In the genomic region with DNA sequence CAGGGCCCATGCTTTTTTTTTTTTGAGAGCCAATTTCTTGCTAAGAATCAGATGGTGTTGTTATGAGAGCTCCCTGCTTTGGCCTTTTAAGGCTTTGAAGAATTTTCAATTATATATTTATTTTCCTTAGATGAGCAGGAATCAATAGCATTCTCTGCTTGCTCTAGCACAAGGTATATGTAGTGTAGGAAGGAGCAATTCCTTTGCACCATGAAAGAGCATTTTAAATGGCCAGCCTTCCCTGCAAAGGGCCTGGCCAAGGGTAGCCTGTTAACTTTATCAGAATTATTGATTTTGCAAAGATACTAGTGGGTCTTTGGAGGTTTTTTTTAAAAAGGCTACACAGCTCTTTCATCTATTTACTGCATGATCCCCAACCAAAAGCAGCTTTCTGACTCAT, we compare ENCODE assay signal across 22 mouse cellular contexts.
DNase-seq lines count a peak whose midpoint lies in the region; ATAC-seq lines count a peak whose summit lies in the region.
"Had no signal": no experiment of that assay in that cellular context is flagged by ENCODE, and none has a peak within 500 bp of the region (broad histone marks: within the 10 kb centered on the region; RNA-seq: fewer than 3 reads in every experiment).

No protein-coding gene starts in this region.

- no peak overlapping the region for H3K4me2 ChIP-seq in midbrain, embryonic 13.5 days (replicated peaks)
- H3K4me2 ChIP-seq in midbrain, embryonic 15.5 days, result no peak overlapping the region
- H3K4me2 ChIP-seq in midbrain, embryonic 16.5 days (ENCODE audit: low read length), result no peak overlapping the region
- H3K4me2 ChIP-seq: embryonic facial prominence, embryonic 13.5 days; embryonic facial prominence, embryonic 15.5 days; forebrain, embryonic 12.5 days had no signal

- H3K9me3 ChIP-seq in midbrain, embryonic 13.5 days, result no peaks in the 10 kb centered on the region
- H3K9me3 ChIP-seq in midbrain, embryonic 10.5 days (replicated peaks), result no peaks in the 10 kb centered on the region
- H3K9me3 ChIP-seq in midbrain, embryonic 15.5 days, result no peaks in the 10 kb centered on the region
- H3K9me3 ChIP-seq in midbrain, embryonic 16.5 days (replicated peaks; ENCODE audit: control insufficient read depth, low read length, poor library complexity, severe bottlenecking), result no peaks in the 10 kb centered on the region
- H3K9me3 ChIP-seq: embryonic facial prominence, embryonic 13.5 days; embryonic facial prominence, embryonic 15.5 days; forebrain, embryonic 10.5 days had no signal

- no peak overlapping the region for H3K4me3 ChIP-seq in midbrain, embryonic 13.5 days (replicated peaks)
- H3K4me3 ChIP-seq in midbrain, embryonic 10.5 days, result no peak overlapping the region
- H3K4me3 ChIP-seq in midbrain, embryonic 15.5 days, result no peak overlapping the region
- no peak overlapping the region for H3K4me3 ChIP-seq in midbrain, embryonic 16.5 days (ENCODE audit: low read depth, low read length)
- H3K4me3 ChIP-seq: embryonic facial prominence, embryonic 13.5 days; embryonic facial prominence, embryonic 15.5 days; erythroblast, embryonic 14.5 days; forebrain, embryonic 10.5 days; forebrain, embryonic 12.5 days had no signal

- H3K27me3 ChIP-seq in midbrain, embryonic 13.5 days, result no peaks in the 10 kb centered on the region
- H3K27me3 ChIP-seq in midbrain, embryonic 10.5 days (ENCODE audit: low read depth, poor library complexity, severe bottlenecking), result no peaks in the 10 kb centered on the region
- H3K27me3 ChIP-seq in midbrain, embryonic 15.5 days (replicated peaks), result no peaks in the 10 kb centered on the region
- H3K27me3 ChIP-seq in midbrain, embryonic 16.5 days (ENCODE audit: control insufficient read depth, insufficient read depth, low read depth, low read length), result no peaks in the 10 kb centered on the region
- H3K27me3 ChIP-seq: embryonic facial prominence, embryonic 13.5 days; embryonic facial prominence, embryonic 15.5 days; forebrain, embryonic 12.5 days had no signal

- H3K4me1 ChIP-seq in midbrain, embryonic 13.5 days (replicated peaks), result peaks cover 10% of the 10 kb centered on the region
- peaks cover 6% of the 10 kb centered on the region for H3K4me1 ChIP-seq in midbrain, embryonic 10.5 days
- H3K4me1 ChIP-seq in midbrain, embryonic 15.5 days, result peaks cover 9% of the 10 kb centered on the region
- peaks cover 9% of the 10 kb centered on the region for H3K4me1 ChIP-seq in midbrain, embryonic 16.5 days (ENCODE audit: control insufficient read depth, insufficient read depth, low read length)
- H3K4me1 ChIP-seq: embryonic facial prominence, embryonic 13.5 days; embryonic facial prominence, embryonic 15.5 days had no signal

- no peak overlapping the region; the same call in 1 of the 2 replicates for H3K27ac ChIP-seq in midbrain, embryonic 13.5 days
- H3K27ac ChIP-seq in midbrain, embryonic 10.5 days (replicated peaks), result no peak overlapping the region
- peak overlapping the region; percentile 23; the same call in 1 of the 2 replicates for H3K27ac ChIP-seq in midbrain, embryonic 15.5 days
- H3K27ac ChIP-seq in midbrain, embryonic 16.5 days (ENCODE audit: low read length), result 0 out of 2 replicates have a peak overlapping the region, but pooled peaks have one; percentile 37
- H3K27ac ChIP-seq: embryonic facial prominence, embryonic 13.5 days; embryonic facial prominence, embryonic 15.5 days; forebrain, embryonic 10.5 days; forebrain, embryonic 12.5 days had no signal

- H3K9ac ChIP-seq in midbrain, embryonic 13.5 days (replicated peaks), result no peak overlapping the region
- H3K9ac ChIP-seq in midbrain, embryonic 15.5 days, result no peak overlapping the region
- no peak overlapping the region for H3K9ac ChIP-seq in midbrain, embryonic 16.5 days (ENCODE audit: low read depth, low read length)
- H3K9ac ChIP-seq: embryonic facial prominence, embryonic 13.5 days; embryonic facial prominence, embryonic 15.5 days; forebrain, embryonic 12.5 days had no signal

- DNase-seq in midbrain, embryonic 10.5 days (ENCODE audit: low spot score), result no peak
- DNase-seq in urinary bladder, postnatal 10 days (ENCODE audit: low spot score), result no peak
- no peak for DNase-seq in gastrocnemius, postnatal 4 days (ENCODE audit: low spot score in 2 of 2)
- DNase-seq: adrenal gland, adult 2 months; adrenal gland, postnatal 10 days; adrenal gland, postnatal 25 days; cerebellum, adult 11 months; cerebellum, adult 18-20 months; cerebellum, adult 8-10 months; cerebellum, adult 9-11 months; cerebellum, postnatal 14 days; cerebellum, postnatal 36 days; embryo, embryonic 11 days had no signal

- no peaks in the 10 kb centered on the region for H3K36me3 ChIP-seq in midbrain, embryonic 13.5 days
- H3K36me3 ChIP-seq in midbrain, embryonic 10.5 days, result no peaks in the 10 kb centered on the region
- no peaks in the 10 kb centered on the region for H3K36me3 ChIP-seq in midbrain, embryonic 15.5 days (replicated peaks)
- no peaks in the 10 kb centered on the region; the same call in 1 of the 2 replicates for H3K36me3 ChIP-seq in midbrain, embryonic 16.5 days (ENCODE audit: control insufficient read depth, insufficient read depth, low read length)
- H3K36me3 ChIP-seq: embryonic facial prominence, embryonic 13.5 days; embryonic facial prominence, embryonic 15.5 days; forebrain, embryonic 10.5 days; forebrain, embryonic 12.5 days had no signal

- ATAC-seq in midbrain, embryonic 13.5 days, result peak; percentile 53; the same call in 1 of the 2 replicates
- ATAC-seq in midbrain, embryonic 15.5 days (replicated peaks), result peak; percentile 75
- ATAC-seq in midbrain, embryonic 16.5 days, result peak; percentile 69
- ATAC-seq: forebrain, embryonic 14.5 days had no signal

Comparison
In these comparisons a context has a peak if more than half of its experiments do, and no peak if none do; other contexts are left out.
1. H3K27ac ChIP-seq: peak in midbrain, embryonic 15.5 days (single experiment) and midbrain, embryonic 16.5 days (single experiment); none in midbrain, embryonic 13.5 days (single experiment) and midbrain, embryonic 10.5 days (single experiment).
2. Peak in every context shown above with its lines, with median percentiles within 50 percentile points of each other: ATAC-seq.